Mouse (Mus musculus) midbrain, embryonic 11.5 days (tissue): ENCODE results near the gene Cdc42ep2. TPM values are rescaled to one million over a fixed set of nuclear protein-coding genes. Genes with fewer than 3 reads are reported as not detected.
A peak's percentile ranks its signal among the peaks of the same experiment; 100 is the strongest.

Experiments
- ATAC-seq: fragments of 200-750 bp; cut with Nextera tagmentation; 2 replicates; pipeline ENCODE4 v1.8.0; 2017; ENCODE audit warnings: moderate TSS enrichment, moderate library complexity; ENCODE audit not compliant: low FRiP score
- DNase-seq: peaks from one replicate; pipeline ENCODE4 v3.0.0; 2015; ENCODE audit warnings: low spot score; ENCODE audit errors: missing footprints
- H3K27ac ChIP-seq: fragments of 300-500 bp; sonication (generic); 2 replicates; pipeline ENCODE4 v1.5.1; 2014; ENCODE audit warnings: low read depth, low read length
- H3K27me3 ChIP-seq: fragments of 300-500 bp; sonication (generic); 2 replicates; pipeline ENCODE4 v1.6.1; 2014; ENCODE audit warnings: mild to moderate bottlenecking, low read length, moderate library complexity, mixed read lengths; ENCODE audit not compliant: control insufficient read depth, insufficient read depth
- H3K36me3 ChIP-seq: fragments of 300-500 bp; sonication (generic); 2 replicates; pipeline ENCODE4 v1.6.1; 2014; ENCODE audit warnings: mild to moderate bottlenecking, low read length, moderate library complexity, mixed read lengths; ENCODE audit not compliant: control insufficient read depth, insufficient read depth
- H3K4me1 ChIP-seq: fragments of 300-500 bp; sonication (generic); 2 replicates; pipeline ENCODE4 v1.6.1; 2014; ENCODE audit warnings: low read length; ENCODE audit not compliant: control insufficient read depth, insufficient read depth
- H3K4me2 ChIP-seq: fragments of 300-500 bp; sonication (generic); 2 replicates; pipeline ENCODE4 v1.6.1; 2014; ENCODE audit warnings: mild to moderate bottlenecking, moderate library complexity
- H3K4me3 ChIP-seq: fragments of 300-500 bp; sonication (generic); 2 replicates; pipeline ENCODE4 v1.5.1; 2014; ENCODE audit warnings: low read depth, low read length
- H3K9ac ChIP-seq: fragments of 300-500 bp; sonication (generic); 2 replicates; pipeline ENCODE4 v1.6.1; 2014; ENCODE audit warnings: low read length
- H3K9me3 ChIP-seq: fragments of 300-500 bp; sonication (generic); 2 replicates; pipeline ENCODE4 v1.6.1; 2016; ENCODE audit warnings: low read length; ENCODE audit not compliant: control insufficient read depth
- WGBS: fragments of 180-500 bp; shearing (Covaris S2); extraction: QIAGEN DNeasy Blood & Tissue Kit; methylation state at CpG from one replicate; pipeline ENCODE4 v1.1.7; 2014; 5-methylcytosine and 5-hydroxymethylcytosine counted together
- polyA plus RNA-seq: library from polyadenylated mRNA; unstranded; fragments of >200 nt; fragmentation: Nextera tagmentation; extraction: Ambion mirVana; gene quantifications from 2 replicates; pipeline ENCODE4 v1.2.1, GENCODE M21; 2014

Gene Cdc42ep2
- polyA plus RNA-seq, 1 experiment from 2014 or later = 2.5 TPM

DNA sequence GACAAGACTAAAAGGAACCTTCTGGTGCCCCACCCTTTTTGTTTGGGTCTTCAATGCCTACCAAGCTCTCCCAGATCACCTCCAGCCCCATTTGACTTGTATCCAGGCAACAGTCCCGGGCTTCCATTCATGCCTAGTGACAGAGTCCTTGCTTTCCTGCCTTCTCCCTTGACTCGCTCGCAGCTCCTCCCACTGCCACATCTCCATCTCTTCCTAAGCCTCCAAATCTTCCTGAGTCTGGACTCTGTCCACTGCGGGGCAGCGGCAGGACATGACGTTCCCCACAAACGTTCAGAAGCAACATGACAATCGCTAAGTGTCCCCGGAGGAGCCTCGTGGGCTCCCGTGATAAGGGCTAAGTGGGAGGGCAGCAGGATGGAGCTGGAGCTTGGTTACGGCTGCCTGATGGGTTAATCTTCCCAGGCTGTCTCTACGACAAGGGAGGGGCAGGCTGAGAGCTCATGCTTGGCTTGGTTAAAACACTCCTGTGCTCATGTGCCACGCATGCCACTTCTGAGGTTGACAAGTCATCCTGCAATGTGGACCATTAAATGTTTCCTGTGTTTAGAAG lies 13.3 kb upstream of the Cdc42ep2 start:
- Histone ChIP-seq H3K36me3 (peaks cover 4% of the 10 kb centered on the region; the same call in 1 of the 2 replicates), H3K9me3 (no peaks in the 10 kb centered on the region), H3K27ac (no peak overlapping the region), H3K9ac (no peak overlapping the region), H3K4me2 (peak overlapping the region; percentile 25), H3K27me3 (no peaks in the 10 kb centered on the region), H3K4me1 (peaks cover 14% of the 10 kb centered on the region), H3K4me3 (no peak overlapping the region)
- peak; percentile 87 for DNase-seq
- 0 out of 2 replicates have a peak, but pooled peaks have one; percentile 27 for ATAC-seq
- 21% methylated on average over 14 of the region's 14 CpGs for WGBS

DNA sequence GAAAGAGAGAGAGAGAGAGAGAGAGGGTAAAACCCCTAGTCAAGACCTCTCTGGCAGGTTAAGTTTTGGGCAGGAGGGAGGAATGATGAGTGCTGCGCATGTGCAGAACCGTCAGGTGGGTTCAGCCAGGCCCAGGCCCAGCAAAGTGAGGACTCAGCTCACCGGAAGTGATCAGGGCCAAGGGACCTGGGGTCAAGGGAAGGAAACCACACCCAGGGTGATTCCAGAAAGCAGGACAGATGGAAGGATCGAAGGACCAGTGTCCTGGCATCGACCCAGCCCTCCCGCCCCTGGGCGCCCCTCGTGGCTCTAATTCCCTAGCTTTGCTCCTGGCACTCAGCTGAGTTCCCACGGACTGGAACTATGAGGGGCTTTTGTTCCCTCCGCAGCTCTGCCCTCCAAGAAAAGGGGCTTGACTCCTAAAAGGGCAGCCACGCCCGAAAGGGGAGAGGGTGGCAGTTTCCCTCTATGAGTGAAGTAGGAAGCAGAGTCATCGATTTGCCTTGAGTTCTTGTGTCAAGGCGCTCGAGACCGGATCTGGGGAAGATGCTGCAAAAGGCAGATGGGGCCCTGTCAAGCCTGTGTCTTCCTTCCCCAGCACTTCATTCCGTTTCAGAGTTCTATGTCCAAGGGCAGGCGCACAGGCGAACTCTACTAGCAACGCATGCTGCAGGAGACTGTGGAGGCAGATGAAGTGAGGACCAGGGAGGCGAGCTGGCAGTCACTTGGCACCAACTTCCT lies 12.6 kb upstream of the Cdc42ep2 start:
- WGBS = 70% methylated on average over 21 of the region's 21 CpGs
- no peak for ATAC-seq

DNA sequence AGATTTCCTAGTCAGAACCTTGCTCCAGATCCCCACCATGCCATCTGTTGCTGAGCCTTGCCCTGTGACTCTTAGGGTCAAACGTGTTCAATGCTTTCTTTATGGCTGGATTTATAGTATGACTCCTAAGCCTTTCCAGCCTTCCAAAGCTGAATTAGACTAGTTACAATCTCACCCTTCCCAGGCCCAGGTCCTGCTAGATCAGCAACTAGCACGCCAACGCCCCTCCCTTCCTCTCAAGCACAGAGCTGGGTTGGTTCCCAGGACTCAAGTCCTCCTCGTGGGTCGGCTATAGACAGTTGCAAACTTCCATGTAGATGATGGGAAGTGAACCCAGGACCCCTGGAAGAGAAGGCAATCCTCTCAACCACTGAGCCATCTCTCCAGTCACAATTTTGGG lies 11.1 kb upstream of the Cdc42ep2 start:
- Histone ChIP-seq H3K36me3 (no peaks in the 10 kb centered on the region; the same call in 1 of the 2 replicates), H3K27me3 (no peaks in the 10 kb centered on the region), H3K9ac (no peak overlapping the region), H3K4me3 (no peak overlapping the region), H3K4me1 (peaks cover 14% of the 10 kb centered on the region), H3K27ac (no peak overlapping the region), H3K9me3 (no peaks in the 10 kb centered on the region), H3K4me2 (no peak overlapping the region)
- 84% methylated on average over 5 of the region's 5 CpGs for WGBS
- peak; percentile 66 for DNase-seq
- ATAC-seq = no peak

More for the DNA sequence above, 12.6 kb upstream of the Cdc42ep2 start:
- no peaks in the 10 kb centered on the region for H3K9me3 ChIP-seq
- peaks cover 4% of the 10 kb centered on the region; the same call in 1 of the 2 replicates for H3K36me3 ChIP-seq
- H3K27me3 ChIP-seq = no peaks in the 10 kb centered on the region
- peak overlapping the region; percentile 25; the same call in 1 of the 2 replicates for H3K4me2 ChIP-seq
- no peak overlapping the region for H3K4me3 ChIP-seq
- H3K27ac ChIP-seq = no peak overlapping the region
- no peak overlapping the region for H3K9ac ChIP-seq
- H3K4me1 ChIP-seq = peaks cover 14% of the 10 kb centered on the region
- DNase-seq = no peak

DNA sequence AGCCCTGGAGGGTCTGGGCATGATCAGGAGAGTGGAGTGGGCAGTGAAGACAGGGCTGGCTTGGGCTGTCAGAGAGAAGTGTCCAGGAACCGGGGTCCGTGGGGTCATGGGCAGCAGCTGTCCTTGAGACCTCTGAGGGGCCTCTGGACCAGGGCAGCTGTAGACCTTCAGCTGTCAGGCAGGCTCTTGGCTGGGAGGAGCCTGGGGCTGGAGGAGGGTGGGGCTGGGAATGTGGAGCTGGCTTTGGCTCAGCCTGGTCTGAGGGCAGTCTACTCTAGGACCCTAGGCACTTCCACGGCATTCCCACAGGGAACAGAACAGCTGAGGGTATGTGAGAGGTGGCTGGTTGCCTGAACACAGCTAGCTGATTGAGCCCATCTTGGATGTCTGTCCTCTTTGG lies 10.7 kb upstream of the Cdc42ep2 start:
- 55% methylated on average over 3 of the region's 3 CpGs for WGBS
- peak; percentile 44 for DNase-seq
- Histone ChIP-seq H3K9me3 (no peaks in the 10 kb centered on the region), H3K4me1 (peaks cover 14% of the 10 kb centered on the region), H3K27me3 (no peaks in the 10 kb centered on the region), H3K9ac (no peak overlapping the region), H3K4me3 (no peak overlapping the region), H3K4me2 (no peak overlapping the region), H3K27ac (no peak overlapping the region), H3K36me3 (no peaks in the 10 kb centered on the region; the same call in 1 of the 2 replicates)
- no peak for ATAC-seq

GRCm38 (mm10) chr19:5929634-5930596 lies 5.3 kb upstream of the Cdc42ep2 start:
- Histone ChIP-seq H3K4me1 (no peaks in the 10 kb centered on the region), H3K9ac (no peak overlapping the region), H3K27me3 (no peaks in the 10 kb centered on the region; the same call in 1 of the 2 replicates), H3K9me3 (no peaks in the 10 kb centered on the region), H3K4me3 (no peak overlapping the region), H3K4me2 (no peak overlapping the region), H3K27ac (no peak overlapping the region), H3K36me3 (no peaks in the 10 kb centered on the region)
- DNase-seq (peak; percentile 69), ATAC-seq (no peak)
- 80% methylated on average over 14 of the region's 14 CpGs for WGBS

DNA sequence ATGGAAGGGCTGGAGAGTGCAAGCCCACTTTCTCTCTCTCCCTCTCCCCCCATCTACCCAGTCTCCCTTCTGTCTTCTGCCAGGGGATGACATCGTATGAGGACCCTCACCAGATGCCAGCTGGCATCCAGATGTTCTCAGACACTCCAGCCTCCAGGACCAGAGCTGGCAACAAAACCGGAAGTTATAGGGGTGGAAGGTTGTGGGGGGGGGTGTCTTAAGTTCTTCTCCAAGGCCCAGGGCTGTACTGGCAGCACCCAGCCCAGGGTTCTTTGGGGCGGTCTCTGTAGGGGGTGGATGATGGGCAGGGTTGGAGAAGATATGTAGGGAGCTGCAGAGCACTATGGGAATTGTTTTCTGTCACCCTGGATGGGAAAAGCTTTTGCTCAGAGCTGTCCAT lies 3.9 kb upstream of the Cdc42ep2 start:
- 72% methylated on average over 3 of the region's 3 CpGs for WGBS

DNA sequence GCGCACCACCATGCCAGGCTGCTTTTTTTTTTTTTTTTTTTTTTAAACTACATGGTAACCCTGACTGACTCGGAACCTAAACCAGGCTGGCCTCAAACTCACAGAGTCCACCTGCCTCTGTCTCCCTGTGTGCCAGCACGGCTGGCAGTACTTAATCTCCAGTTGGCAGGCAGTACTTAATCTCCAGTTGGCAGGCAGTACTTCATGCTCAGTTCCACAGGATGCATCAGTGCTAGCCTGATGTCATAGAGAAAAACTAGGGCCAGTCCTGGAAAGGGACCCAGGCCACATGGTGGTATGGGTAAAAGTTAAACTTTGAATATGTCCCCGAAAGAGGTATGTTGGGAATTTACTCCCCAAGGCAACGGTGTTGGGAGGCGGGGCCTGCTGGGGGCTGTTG lies 3.5 kb upstream of the Cdc42ep2 start:
- Histone ChIP-seq H3K27me3 (no peaks in the 10 kb centered on the region; the same call in 1 of the 2 replicates), H3K27ac (no peak overlapping the region), H3K4me2 (no peak overlapping the region), H3K4me1 (peaks cover 5% of the 10 kb centered on the region; the same call in 1 of the 2 replicates), H3K4me3 (no peak overlapping the region), H3K9me3 (no peaks in the 10 kb centered on the region), H3K9ac (no peak overlapping the region), H3K36me3 (no peaks in the 10 kb centered on the region)
- 79% methylated on average over 6 of the region's 6 CpGs for WGBS
- no peak for DNase-seq
- no peak for ATAC-seq

More for the DNA sequence above, 3.9 kb upstream of the Cdc42ep2 start:
- H3K27ac ChIP-seq = no peak overlapping the region
- H3K4me1 ChIP-seq = peaks cover 5% of the 10 kb centered on the region; the same call in 1 of the 2 replicates
- no peak overlapping the region for H3K9ac ChIP-seq
- H3K36me3 ChIP-seq = no peaks in the 10 kb centered on the region
- DNase-seq = peak; percentile 6
- no peak overlapping the region for H3K4me3 ChIP-seq
- no peak for ATAC-seq
- H3K9me3 ChIP-seq = no peaks in the 10 kb centered on the region
- H3K27me3 ChIP-seq = no peaks in the 10 kb centered on the region; the same call in 1 of the 2 replicates
- no peak overlapping the region for H3K4me2 ChIP-seq

DNA sequence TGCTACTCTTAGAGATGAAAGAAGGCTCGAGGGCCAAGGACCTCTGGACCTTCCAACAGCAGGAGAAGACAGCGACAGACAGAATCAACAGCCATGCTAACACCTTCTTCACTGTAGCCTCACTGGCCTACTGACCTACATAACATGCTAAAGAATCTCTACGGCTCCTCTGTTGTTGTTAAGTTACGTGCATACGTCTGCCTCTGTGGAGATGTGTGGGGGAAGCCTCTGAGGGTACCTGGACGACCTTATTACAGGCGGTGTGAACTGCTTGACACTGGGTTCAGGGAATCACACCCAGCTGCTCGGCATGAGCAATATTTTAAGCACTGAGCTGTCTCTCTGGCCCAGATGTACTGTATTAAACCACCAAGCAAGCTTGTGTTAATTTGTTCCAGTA lies 2.9 kb upstream of the Cdc42ep2 start:
- no peak for ATAC-seq
- no peaks in the 10 kb centered on the region for H3K36me3 ChIP-seq
- peak; percentile 69 for DNase-seq
- no peak overlapping the region for H3K9ac ChIP-seq
- no peak overlapping the region for H3K27ac ChIP-seq
- H3K4me1 ChIP-seq = peaks cover 5% of the 10 kb centered on the region; the same call in 1 of the 2 replicates
- H3K4me3 ChIP-seq = no peak overlapping the region
- H3K4me2 ChIP-seq = no peak overlapping the region
- no peaks in the 10 kb centered on the region for H3K9me3 ChIP-seq
- H3K27me3 ChIP-seq = no peaks in the 10 kb centered on the region; the same call in 1 of the 2 replicates
- 79% methylated on average over 8 of the region's 8 CpGs for WGBS
